Mouse (Mus musculus): ENCODE data around the gene Spg11. TPM values are rescaled to one million over a fixed set of nuclear protein-coding genes. Genes with fewer than 3 reads are reported as not detected.
A peak's percentile ranks its signal among the peaks of the same experiment; 100 is the strongest.

The Spg11 gene
- total and polyA plus RNA-seq, 3 experiments = 1.1 to 15.5 (median 10.7) TPM

- H3K9me3 ChIP-seq (replicated peaks) = peaks cover 3% of the 10 kb centered on the region
- DNase-seq (ENCODE audit: low spot score) (no peak), ATAC-seq (ENCODE audit: extremely low read depth, insufficient number of reproducible peaks, low FRiP score, poor library complexity, severe bottlenecking) (no peak)
- H3K4me1 ChIP-seq (ENCODE audit: insufficient read depth, low read depth, low read length) = peaks cover 50% of the 10 kb centered on the region
- H3K4me3 ChIP-seq (ENCODE audit: low read depth, low read length) = no peak overlapping the region
- TF ChIP-seq GATA2 (IDR thresholded peaks at IDR 0.05; ENCODE audit: borderline replicate concordance, low read depth, low read length) (no peak), GATA1 (IDR thresholded peaks at IDR 0.05; ENCODE audit: borderline replicate concordance, low read length) (no peak), TAL1 (conservative IDR thresholded peaks at IDR 0.05; ENCODE audit: low read depth, low read length) (no peak), POLR2AphosphoS5 (IDR thresholded peaks at IDR 0.05; ENCODE audit: insufficient replicate concordance, low read depth, low read length) (no peak), CTCF (IDR thresholded peaks at IDR 0.05; ENCODE audit: low read depth, low read length) (no peak)
- H3K36me3 ChIP-seq (replicated peaks) = no peaks in the 10 kb centered on the region
- H3K27me3 ChIP-seq (ENCODE audit: insufficient read depth, low read length) = no peaks in the 10 kb centered on the region
These were observed 22.6 kb upstream of the Spg11 start for GRCm38 (mm10) chr2:122140815-122141214.

GRCm38 (mm10) chr2:122137839-122138465, 19.8 kb upstream of the Spg11 start:
- Histone ChIP-seq H3K4me3 (ENCODE audit: low read depth, low read length) (no peak overlapping the region; the same call in 1 of the 2 replicates), H3K9me3 (replicated peaks) (peaks cover 3% of the 10 kb centered on the region), H3K4me1 (ENCODE audit: insufficient read depth, low read depth, low read length) (peaks cover 58% of the 10 kb centered on the region), H3K27me3 (ENCODE audit: insufficient read depth, low read length) (no peaks in the 10 kb centered on the region), H3K36me3 (replicated peaks) (no peaks in the 10 kb centered on the region)
- ATAC-seq (ENCODE audit: extremely low read depth, insufficient number of reproducible peaks, low FRiP score, poor library complexity, severe bottlenecking) (peak; percentile 96), DNase-seq (ENCODE audit: low spot score) (peak; percentile 63)
- TF ChIP-seq TAL1 (conservative IDR thresholded peaks at IDR 0.05; ENCODE audit: low read depth, low read length) (peak; percentile 91), GATA2 (IDR thresholded peaks at IDR 0.05; ENCODE audit: borderline replicate concordance, low read depth, low read length) (no peak)

- DNase-seq (ENCODE audit: low spot score) (no peak), ATAC-seq (ENCODE audit: extremely low read depth, insufficient number of reproducible peaks, low FRiP score, poor library complexity, severe bottlenecking) (peak; percentile 52)
- H3K27me3 ChIP-seq (ENCODE audit: insufficient read depth, low read length) = no peaks in the 10 kb centered on the region
- H3K4me3 ChIP-seq (ENCODE audit: low read depth, low read length) = no peak overlapping the region
- no peaks in the 10 kb centered on the region for H3K36me3 ChIP-seq (replicated peaks)
- H3K9me3 ChIP-seq (replicated peaks) = peaks cover 3% of the 10 kb centered on the region
- TF ChIP-seq TAL1 (conservative IDR thresholded peaks at IDR 0.05; ENCODE audit: low read depth, low read length) (no peak), CTCF (IDR thresholded peaks at IDR 0.05; ENCODE audit: low read depth, low read length) (no peak), GATA1 (IDR thresholded peaks at IDR 0.05; ENCODE audit: borderline replicate concordance, low read length) (no peak), POLR2AphosphoS5 (IDR thresholded peaks at IDR 0.05; ENCODE audit: insufficient replicate concordance, low read depth, low read length) (no peak), GATA2 (IDR thresholded peaks at IDR 0.05; ENCODE audit: borderline replicate concordance, low read depth, low read length) (no peak)
- peaks cover 61% of the 10 kb centered on the region for H3K4me1 ChIP-seq (ENCODE audit: insufficient read depth, low read depth, low read length)
These were observed 14.4 kb upstream of the Spg11 start for GRCm38 (mm10) chr2:122132618-122133017.

DNA sequence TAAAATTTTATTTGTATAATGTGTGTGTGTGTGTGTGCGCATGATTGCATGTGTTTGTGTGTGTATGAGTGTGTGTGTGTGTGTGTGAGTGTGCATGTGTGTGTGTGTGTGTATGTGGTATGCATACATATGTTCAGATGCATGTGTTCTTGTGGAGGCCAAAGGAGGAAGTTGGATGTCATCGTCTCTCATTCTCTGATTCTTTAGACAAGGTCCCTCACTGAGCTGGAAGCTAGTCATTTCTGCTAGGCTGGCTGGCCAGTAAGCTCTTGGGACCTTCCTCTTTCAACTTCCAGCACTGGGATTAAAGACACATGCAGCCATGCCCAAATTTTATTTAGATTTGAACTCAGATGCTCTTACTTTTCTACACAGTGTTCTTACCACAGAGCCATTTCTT, 13.9 kb upstream of the Spg11 start:
- no peaks in the 10 kb centered on the region for H3K36me3 ChIP-seq (replicated peaks)
- H3K4me3 ChIP-seq (ENCODE audit: low read depth, low read length) = no peak overlapping the region
- peaks cover 61% of the 10 kb centered on the region for H3K4me1 ChIP-seq (ENCODE audit: insufficient read depth, low read depth, low read length)
- peaks cover 3% of the 10 kb centered on the region for H3K9me3 ChIP-seq (replicated peaks)
- TF ChIP-seq CTCF (IDR thresholded peaks at IDR 0.05; ENCODE audit: low read depth, low read length) (no peak), TAL1 (conservative IDR thresholded peaks at IDR 0.05; ENCODE audit: low read depth, low read length) (no peak), GATA2 (IDR thresholded peaks at IDR 0.05; ENCODE audit: borderline replicate concordance, low read depth, low read length) (no peak), GATA1 (IDR thresholded peaks at IDR 0.05; ENCODE audit: borderline replicate concordance, low read length) (no peak), POLR2AphosphoS5 (IDR thresholded peaks at IDR 0.05; ENCODE audit: insufficient replicate concordance, low read depth, low read length) (no peak)
- no peaks in the 10 kb centered on the region for H3K27me3 ChIP-seq (ENCODE audit: insufficient read depth, low read length)
- no peak for DNase-seq (ENCODE audit: low spot score)
- no peak for ATAC-seq (ENCODE audit: extremely low read depth, insufficient number of reproducible peaks, low FRiP score, poor library complexity, severe bottlenecking)

DNA sequence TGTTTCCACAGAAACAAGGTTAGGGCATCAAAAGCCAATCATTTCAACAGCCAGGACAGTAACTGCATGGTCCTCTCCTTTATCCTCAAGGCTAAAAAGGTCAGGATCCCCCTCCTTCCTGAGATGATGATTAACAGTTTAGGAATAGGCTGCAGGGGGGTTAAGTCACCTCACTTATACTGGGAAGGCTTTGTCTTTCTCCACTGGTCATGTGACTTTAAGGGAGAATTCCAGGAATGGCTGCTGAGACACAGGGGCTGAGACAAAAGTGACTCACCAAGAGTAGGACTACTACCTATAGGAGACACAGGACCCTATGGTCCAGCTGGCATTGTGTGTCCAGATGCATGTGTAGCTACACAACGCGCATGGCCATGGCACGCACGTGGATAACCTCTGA, 9.4 kb upstream of the Spg11 start:
- DNase-seq (ENCODE audit: low spot score) = no peak
- Histone ChIP-seq H3K27me3 (ENCODE audit: insufficient read depth, low read length) (no peaks in the 10 kb centered on the region), H3K4me3 (ENCODE audit: low read depth, low read length) (no peak overlapping the region), H3K9me3 (replicated peaks) (no peaks in the 10 kb centered on the region), H3K4me1 (ENCODE audit: insufficient read depth, low read depth, low read length) (peaks cover 82% of the 10 kb centered on the region), H3K36me3 (replicated peaks) (no peaks in the 10 kb centered on the region)
- no peak for TF ChIP-seq GATA2 (IDR thresholded peaks at IDR 0.05; ENCODE audit: borderline replicate concordance, low read depth, low read length)
- TF ChIP-seq GATA1 (IDR thresholded peaks at IDR 0.05; ENCODE audit: borderline replicate concordance, low read length) = no peak
- TF ChIP-seq TAL1 (conservative IDR thresholded peaks at IDR 0.05; ENCODE audit: low read depth, low read length) = no peak
- TF ChIP-seq CTCF (IDR thresholded peaks at IDR 0.05; ENCODE audit: low read depth, low read length) = no peak
- TF ChIP-seq POLR2AphosphoS5 (IDR thresholded peaks at IDR 0.05; ENCODE audit: insufficient replicate concordance, low read depth, low read length) = no peak
- no peak for ATAC-seq (ENCODE audit: extremely low read depth, insufficient number of reproducible peaks, low FRiP score, poor library complexity, severe bottlenecking)

GRCm38 (mm10) chr2:122126765-122127347, 8.7 kb upstream of the Spg11 start:
- Histone ChIP-seq H3K27me3 (ENCODE audit: insufficient read depth, low read length) (no peaks in the 10 kb centered on the region), H3K9me3 (replicated peaks) (no peaks in the 10 kb centered on the region), H3K36me3 (replicated peaks) (no peaks in the 10 kb centered on the region), H3K4me1 (ENCODE audit: insufficient read depth, low read depth, low read length) (peaks cover 80% of the 10 kb centered on the region), H3K4me3 (ENCODE audit: low read depth, low read length) (peak overlapping the region; percentile 65; the same call in 1 of the 2 replicates)
- TF ChIP-seq TAL1 (conservative IDR thresholded peaks at IDR 0.05; ENCODE audit: low read depth, low read length) = no peak
- TF ChIP-seq POLR2AphosphoS5 (IDR thresholded peaks at IDR 0.05; ENCODE audit: insufficient replicate concordance, low read depth, low read length) = no peak
- TF ChIP-seq GATA2 (IDR thresholded peaks at IDR 0.05; ENCODE audit: borderline replicate concordance, low read depth, low read length) = no peak
- no peak for TF ChIP-seq CTCF (IDR thresholded peaks at IDR 0.05; ENCODE audit: low read depth, low read length)
- no peak for DNase-seq (ENCODE audit: low spot score)
- ATAC-seq (ENCODE audit: extremely low read depth, insufficient number of reproducible peaks, low FRiP score, poor library complexity, severe bottlenecking) = no peak
